Mouse (Mus musculus) cerebellum, adult 2 months (tissue): Measurements from ENCODE around the gene Fam114a1.

Experiments
- CTCF ChIP-seq: fragments of 200-500 bp; IDR thresholded peaks from 2 replicates; pipeline ENCODE4 v1.5.1; 2011; ENCODE audit warnings: low read depth, mild to moderate bottlenecking, control low read depth, low read length, moderate library complexity, borderline replicate concordance; ENCODE audit not compliant: insufficient read depth
- POLR2A ChIP-seq: fragments of 200-500 bp; IDR thresholded peaks from 2 replicates; pipeline ENCODE4 v1.6.1; 2011; ENCODE audit warnings: low read length, control low read depth, borderline replicate concordance; ENCODE audit not compliant: insufficient read depth

DNA sequence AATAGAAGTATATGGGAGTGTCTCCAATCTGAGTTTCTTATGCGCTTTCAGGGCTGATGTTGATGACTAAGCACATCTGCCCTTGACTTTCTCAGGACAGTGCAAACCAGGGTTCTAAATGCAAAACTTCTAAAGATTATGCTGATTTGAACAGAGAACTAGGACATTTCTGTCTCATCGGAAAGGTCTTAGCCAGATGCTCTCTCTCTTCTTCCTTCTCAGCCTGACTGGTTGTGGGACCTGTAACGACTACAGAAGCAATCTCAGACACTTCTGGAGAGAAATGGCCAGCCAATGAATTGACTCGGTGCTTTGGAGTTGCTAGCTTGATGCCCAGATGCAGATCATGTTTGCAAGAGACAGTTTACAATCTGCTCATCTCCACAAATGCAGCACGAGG is 80.0 kb downstream of the Fam114a1 start:
- TF ChIP-seq CTCF (no peak), POLR2A (no peak)
